Mouse (Mus musculus) forebrain, postnatal 0 days (tissue): ENCODE results near the gene Cpt1a. TPM values are rescaled to one million over a fixed set of nuclear protein-coding genes. Genes with fewer than 3 reads are reported as not detected.

Source experiments
- ATAC-seq: fragments of 200-750 bp; cut with Nextera tagmentation; 2 replicates; pipeline ENCODE4 v1.8.0; 2017; ENCODE audit warnings: mild to moderate bottlenecking, moderate library complexity
- DNase-seq: peaks from one replicate; pipeline ENCODE4 v3.0.0-alpha.2; 2015
- H3K27ac ChIP-seq: fragments of 300-500 bp; sonication (generic); 2 replicates; pipeline ENCODE4 v1.5.1; 2014; ENCODE audit warnings: low read depth, mild to moderate bottlenecking, antibody characterized with exemption, low read length, moderate library complexity, mixed read lengths
- H3K27me3 ChIP-seq: fragments of 300-500 bp; sonication (generic); 2 replicates; pipeline ENCODE4 v1.6.1; 2014; ENCODE audit warnings: mild to moderate bottlenecking, low read length, mixed read lengths; ENCODE audit not compliant: insufficient read depth
- H3K36me3 ChIP-seq: fragments of 300-500 bp; sonication (generic); 2 replicates; pipeline ENCODE4 v1.6.1; 2014; ENCODE audit warnings: mild to moderate bottlenecking, moderate library complexity; ENCODE audit not compliant: insufficient read depth
- H3K4me1 ChIP-seq: fragments of 300-500 bp; sonication (generic); 2 replicates; pipeline ENCODE4 v1.6.1; 2014; ENCODE audit warnings: antibody characterized with exemption; ENCODE audit not compliant: insufficient read depth
- H3K4me2 ChIP-seq: fragments of 300-500 bp; sonication (generic); 2 replicates; pipeline ENCODE4 v1.6.1; 2014; ENCODE audit warnings: low read depth, mild to moderate bottlenecking, moderate library complexity
- H3K4me3 ChIP-seq: fragments of 300-500 bp; sonication (generic); 2 replicates; pipeline ENCODE4 v1.5.1; 2014; ENCODE audit warnings: low read depth, low read length, mixed read lengths
- H3K9ac ChIP-seq: fragments of 300-500 bp; sonication (generic); 2 replicates; pipeline ENCODE4 v1.6.1; 2014; ENCODE audit warnings: mild to moderate bottlenecking
- H3K9me3 ChIP-seq: fragments of 300-500 bp; sonication (generic); 2 replicates; pipeline ENCODE4 v1.6.1; 2016; ENCODE audit warnings: low read length
- CTCF ChIP-seq: sonication (generic); IDR thresholded peaks from 2 replicates; pipeline ENCODE4 v1.5.1; 2016; ENCODE audit warnings: antibody characterized with exemption, control low read depth, low read depth
- WGBS: fragments of 180-500 bp; shearing (Covaris S2); extraction: QIAGEN DNeasy Blood & Tissue Kit; methylation state at CpG from one replicate; pipeline ENCODE4 v1.1.7; 2014; 5-methylcytosine and 5-hydroxymethylcytosine counted together
- polyA plus RNA-seq: library from polyadenylated mRNA; unstranded; fragments of >200 nt; fragmentation: Nextera tagmentation; extraction: Ambion mirVana; gene quantifications from 2 replicates; pipeline ENCODE4 v1.2.1, GENCODE M21; 2015
- total RNA-seq: library from RNA; depleted of rRNA; stranded (reverse); fragments of >200 nt; gene quantifications from 2 replicates; pipeline ENCODE4 v1.2.3, GENCODE M21; 2014

Cpt1a gene
- total and polyA plus RNA-seq, 2 experiments from 2014 or later = 17.0 to 17.2 TPM

DNA sequence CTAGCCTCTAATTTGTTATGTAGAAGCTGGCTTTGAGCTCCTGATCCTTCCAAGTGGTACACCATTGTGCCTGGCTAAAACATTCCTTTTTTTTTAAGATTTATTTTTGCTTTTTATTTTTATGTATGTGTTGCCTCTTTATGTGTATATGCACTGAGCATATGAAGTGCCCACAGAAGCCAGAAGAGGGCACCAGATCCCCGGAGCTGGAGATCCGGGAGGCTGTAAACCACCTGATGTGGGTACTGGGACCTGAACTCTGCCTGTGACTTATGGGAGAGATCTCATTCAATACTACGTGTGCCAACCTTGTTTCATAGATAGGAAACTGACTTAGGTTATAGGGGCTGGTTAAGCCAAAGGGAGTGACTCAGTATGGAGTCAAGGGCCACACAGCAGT is 46.1 kb downstream of the Cpt1a start:
- DNase-seq = no peak
- 92% methylated on average over 3 of the region's 3 CpGs for WGBS
- Histone ChIP-seq H3K4me3 (no peak overlapping the region), H3K36me3 (no peaks in the 10 kb centered on the region), H3K27ac (no peak overlapping the region), H3K9me3 (no peaks in the 10 kb centered on the region), H3K4me2 (no peak overlapping the region), H3K27me3 (no peaks in the 10 kb centered on the region), H3K4me1 (no peaks in the 10 kb centered on the region), H3K9ac (no peak overlapping the region)
- no peak for TF ChIP-seq CTCF
- no peak for ATAC-seq

DNA sequence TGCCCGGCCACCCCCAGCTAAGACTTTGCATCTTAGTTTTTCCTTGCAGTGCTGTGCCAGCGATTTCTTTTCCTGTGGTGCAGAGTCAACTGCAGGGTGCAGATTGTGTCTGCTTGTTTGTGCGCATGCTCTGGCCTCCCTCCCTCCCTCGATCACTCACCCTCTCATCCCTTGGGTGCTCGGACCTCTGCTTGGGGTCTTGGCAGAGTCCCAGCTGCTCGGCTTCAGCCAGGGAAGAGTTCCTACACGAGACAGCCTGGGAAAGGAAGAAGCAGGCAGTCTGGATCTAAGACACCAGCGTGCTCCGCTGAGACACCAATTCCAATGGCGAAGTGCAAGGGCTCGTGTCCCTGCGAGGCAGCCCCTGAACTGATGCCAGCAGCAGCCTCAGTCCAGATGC is 51.2 kb downstream of the Cpt1a start:
- WGBS = 75% methylated on average over 12 of the region's 12 CpGs
- no peak overlapping the region for H3K4me3 ChIP-seq
- no peaks in the 10 kb centered on the region for H3K4me1 ChIP-seq
- no peak overlapping the region for H3K4me2 ChIP-seq
- H3K9me3 ChIP-seq = no peaks in the 10 kb centered on the region
- H3K36me3 ChIP-seq = no peaks in the 10 kb centered on the region
- no peak for DNase-seq
- no peak overlapping the region for H3K27ac ChIP-seq
- no peak overlapping the region for H3K9ac ChIP-seq
- H3K27me3 ChIP-seq = no peaks in the 10 kb centered on the region
- no peak for TF ChIP-seq CTCF
- no peak for ATAC-seq

DNA sequence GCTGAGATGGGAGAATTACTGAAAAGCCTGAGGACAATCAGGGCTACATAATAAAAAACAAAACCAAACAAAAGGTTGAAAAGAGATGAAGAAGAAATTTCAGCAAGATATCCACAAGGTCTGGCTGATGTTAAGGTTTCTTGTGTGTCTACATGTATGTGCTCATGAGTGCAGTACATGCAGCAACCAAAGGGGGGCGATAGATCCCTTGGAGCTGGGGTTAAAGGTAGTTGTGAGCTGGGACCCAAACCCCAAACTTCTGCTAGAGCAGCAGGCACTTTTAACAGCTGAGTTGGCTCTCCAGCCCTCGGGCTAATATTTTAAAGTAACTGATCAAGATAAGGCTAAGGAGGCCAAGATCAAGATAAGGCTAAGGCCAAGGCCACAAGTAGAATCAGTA is 51.9 kb downstream of the Cpt1a start:
- H3K4me1 ChIP-seq = no peaks in the 10 kb centered on the region
- ATAC-seq = no peak
- TF ChIP-seq CTCF = peak; percentile 23; the same call in 1 of the 2 replicates

GRCm38 (mm10) chr19:3375945-3376495 is 53.9 kb downstream of the Cpt1a start:
- no peak overlapping the region for H3K4me3 ChIP-seq
- H3K4me1 ChIP-seq = no peaks in the 10 kb centered on the region
- ATAC-seq (no peak), DNase-seq (no peak)
- H3K4me2 ChIP-seq = no peak overlapping the region
- no peaks in the 10 kb centered on the region for H3K9me3 ChIP-seq
- 75% methylated on average over 7 of the region's 7 CpGs for WGBS
- no peak overlapping the region for H3K27ac ChIP-seq
- TF ChIP-seq CTCF = no peak
- no peak overlapping the region for H3K9ac ChIP-seq
- H3K27me3 ChIP-seq = no peaks in the 10 kb centered on the region
- no peaks in the 10 kb centered on the region for H3K36me3 ChIP-seq

More for the DNA sequence above, 51.9 kb downstream of the Cpt1a start:
- H3K4me3 ChIP-seq = no peak overlapping the region
- H3K9me3 ChIP-seq = no peaks in the 10 kb centered on the region
- no peak for DNase-seq
- no peaks in the 10 kb centered on the region for H3K27me3 ChIP-seq
- no peak overlapping the region for H3K27ac ChIP-seq
- H3K9ac ChIP-seq = no peak overlapping the region
- no peak overlapping the region for H3K4me2 ChIP-seq
- H3K36me3 ChIP-seq = no peaks in the 10 kb centered on the region
- 57% methylated on average over 2 of the region's 2 CpGs for WGBS

DNA sequence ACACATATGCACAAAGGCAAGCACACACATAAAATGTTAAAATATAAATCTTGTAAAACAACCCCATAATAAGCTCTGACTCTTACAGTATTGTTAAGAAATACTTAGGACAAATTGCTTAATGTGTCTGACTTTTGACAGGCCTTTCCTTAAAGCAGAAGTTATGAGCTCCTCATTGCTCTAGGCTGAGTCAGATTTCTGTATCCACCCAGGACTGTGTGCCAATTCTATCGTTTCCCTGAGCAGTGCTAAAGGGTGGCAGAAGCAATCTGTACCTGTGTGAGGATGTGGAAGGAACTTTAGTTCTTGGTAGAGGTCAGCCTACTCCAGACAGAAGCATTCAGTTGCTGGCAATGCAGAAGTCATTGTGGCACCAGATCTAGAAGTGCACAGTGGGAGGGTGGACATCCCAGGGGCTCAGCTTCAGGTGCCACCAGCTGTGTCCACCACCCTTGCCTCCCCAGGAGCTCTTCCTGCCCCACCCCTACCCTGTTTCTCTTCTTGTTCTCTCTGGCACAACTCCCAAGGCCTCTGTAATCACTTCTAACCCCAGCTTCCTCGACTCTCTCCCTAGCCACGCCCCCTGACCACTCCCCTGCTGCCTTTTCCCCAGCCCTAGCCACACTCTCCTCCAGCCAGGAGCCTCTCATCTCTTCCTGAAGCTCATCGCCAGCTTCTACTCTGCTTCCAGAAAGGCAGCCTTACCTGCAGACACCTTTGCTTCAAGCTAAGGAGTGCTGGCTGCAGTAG is 55.0 kb downstream of the Cpt1a start:
- H3K4me1 ChIP-seq = no peaks in the 10 kb centered on the region
- H3K27me3 ChIP-seq = no peaks in the 10 kb centered on the region
- TF ChIP-seq CTCF = no peak
- no peak for ATAC-seq
- no peaks in the 10 kb centered on the region for H3K36me3 ChIP-seq
- H3K9me3 ChIP-seq = no peaks in the 10 kb centered on the region
- H3K4me2 ChIP-seq = no peak overlapping the region
- DNase-seq = no peak
- WGBS = 30% methylated on average over 4 of the region's 4 CpGs
- H3K27ac ChIP-seq = no peak overlapping the region
- H3K4me3 ChIP-seq = no peak overlapping the region
- no peak overlapping the region for H3K9ac ChIP-seq

- Histone ChIP-seq H3K27me3 (no peaks in the 10 kb centered on the region), H3K4me2 (no peak overlapping the region), H3K36me3 (no peaks in the 10 kb centered on the region), H3K27ac (no peak overlapping the region), H3K9ac (no peak overlapping the region), H3K4me1 (no peaks in the 10 kb centered on the region), H3K4me3 (no peak overlapping the region), H3K9me3 (no peaks in the 10 kb centered on the region)
- no peak for TF ChIP-seq CTCF
- WGBS = 91% methylated on average over 3 of the region's 3 CpGs
- no peak for ATAC-seq
- no peak for DNase-seq
Observed at GRCm38 (mm10) chr19:3378614-3379013, 56.5 kb downstream of the Cpt1a start.

GRCm38 (mm10) chr19:3388061-3388460 is 65.9 kb downstream of the Cpt1a start:
- WGBS = 77% methylated on average over 6 of the region's 6 CpGs
- H3K4me1 ChIP-seq = no peaks in the 10 kb centered on the region
- no peaks in the 10 kb centered on the region for H3K9me3 ChIP-seq
- no peaks in the 10 kb centered on the region for H3K27me3 ChIP-seq
- no peak overlapping the region for H3K9ac ChIP-seq
- no peak overlapping the region for H3K27ac ChIP-seq
- TF ChIP-seq CTCF = no peak
- no peaks in the 10 kb centered on the region for H3K36me3 ChIP-seq
- H3K4me2 ChIP-seq = no peak overlapping the region
- no peak for DNase-seq
- ATAC-seq = no peak
- no peak overlapping the region for H3K4me3 ChIP-seq
